Mouse (Mus musculus): ENCODE data around the gene Strbp. TPM values are rescaled to one million over a fixed set of nuclear protein-coding genes. Genes with fewer than 3 reads are reported as not detected.

Strbp gene
- polyA plus RNA-seq, 1 experiment from 2014 or later, result 27.5 TPM

- H3K9ac ChIP-seq (ENCODE audit: low read depth, low read length), result no peak overlapping the region
- no peaks in the 10 kb centered on the region for H3K27me3 ChIP-seq (replicated peaks; ENCODE audit: control insufficient read depth, insufficient read depth, low read length)
- H3K4me1 ChIP-seq (ENCODE audit: control insufficient read depth, insufficient read depth, low read length), result no peaks in the 10 kb centered on the region
- H3K27ac ChIP-seq (ENCODE audit: low read length), result no peak overlapping the region
- H3K4me3 ChIP-seq (ENCODE audit: low read length), result no peak overlapping the region
- no peaks in the 10 kb centered on the region for H3K36me3 ChIP-seq (ENCODE audit: control insufficient read depth, insufficient read depth, low read length)
- no peak overlapping the region for H3K4me2 ChIP-seq (ENCODE audit: low read depth, low read length)
- WGBS, result 90% methylated on average over 1 of the region's 1 CpGs
- H3K9me3 ChIP-seq (ENCODE audit: control insufficient read depth, low read length), result no peaks in the 10 kb centered on the region
- ATAC-seq, result no peak
Measured at GRCm38 (mm10) chr2:37648966-37649365, 54.7 kb downstream of the Strbp start.

- Histone ChIP-seq H3K36me3 (ENCODE audit: control insufficient read depth, insufficient read depth, low read length) (no peaks in the 10 kb centered on the region), H3K4me1 (ENCODE audit: control insufficient read depth, insufficient read depth, low read length) (no peaks in the 10 kb centered on the region), H3K9ac (ENCODE audit: low read depth, low read length) (no peak overlapping the region), H3K27ac (ENCODE audit: low read length) (no peak overlapping the region), H3K4me3 (ENCODE audit: low read length) (no peak overlapping the region), H3K27me3 (replicated peaks; ENCODE audit: control insufficient read depth, insufficient read depth, low read length) (no peaks in the 10 kb centered on the region), H3K9me3 (ENCODE audit: control insufficient read depth, low read length) (no peaks in the 10 kb centered on the region), H3K4me2 (ENCODE audit: low read depth, low read length) (no peak overlapping the region)
- 55% methylated on average over 2 of the region's 2 CpGs for WGBS
- peak; percentile 95 for ATAC-seq
Measured at GRCm38 (mm10) chr2:37623343-37623742, 80.3 kb downstream of the Strbp start.

- Histone ChIP-seq H3K27ac (ENCODE audit: low read length) (no peak overlapping the region), H3K4me2 (ENCODE audit: low read depth, low read length) (no peak overlapping the region), H3K4me1 (ENCODE audit: control insufficient read depth, insufficient read depth, low read length) (no peaks in the 10 kb centered on the region), H3K9me3 (ENCODE audit: control insufficient read depth, low read length) (no peaks in the 10 kb centered on the region), H3K9ac (ENCODE audit: low read depth, low read length) (no peak overlapping the region), H3K4me3 (ENCODE audit: low read length) (no peak overlapping the region), H3K27me3 (replicated peaks; ENCODE audit: control insufficient read depth, insufficient read depth, low read length) (no peaks in the 10 kb centered on the region), H3K36me3 (ENCODE audit: control insufficient read depth, insufficient read depth, low read length) (no peaks in the 10 kb centered on the region)
- 0 out of 2 replicates have a peak, but pooled peaks have one; percentile 46 for ATAC-seq
Measured at GRCm38 (mm10) chr2:37587919-37588318, 115.7 kb downstream of the Strbp start.

- no peaks in the 10 kb centered on the region for H3K9me3 ChIP-seq (ENCODE audit: control insufficient read depth, low read length)
- 82% methylated on average over 2 of the region's 2 CpGs for WGBS
- no peak overlapping the region for H3K27ac ChIP-seq (ENCODE audit: low read length)
- H3K4me2 ChIP-seq (ENCODE audit: low read depth, low read length), result no peak overlapping the region
- no peak overlapping the region for H3K9ac ChIP-seq (ENCODE audit: low read depth, low read length)
- no peak for ATAC-seq
- no peaks in the 10 kb centered on the region for H3K36me3 ChIP-seq (ENCODE audit: control insufficient read depth, insufficient read depth, low read length)
- H3K4me1 ChIP-seq (ENCODE audit: control insufficient read depth, insufficient read depth, low read length), result no peaks in the 10 kb centered on the region
- no peak overlapping the region for H3K4me3 ChIP-seq (ENCODE audit: low read length)
- H3K27me3 ChIP-seq (replicated peaks; ENCODE audit: control insufficient read depth, insufficient read depth, low read length), result no peaks in the 10 kb centered on the region
Measured at GRCm38 (mm10) chr2:37578185-37578584, 125.5 kb downstream of the Strbp start.

GRCm38 (mm10) chr2:37576661-37577060, 127.0 kb downstream of the Strbp start:
- H3K4me1 ChIP-seq (ENCODE audit: control insufficient read depth, insufficient read depth, low read length), result no peaks in the 10 kb centered on the region
- WGBS, result 84% methylated on average over 1 of the region's 1 CpGs
- no peak overlapping the region for H3K4me2 ChIP-seq (ENCODE audit: low read depth, low read length)
- H3K9ac ChIP-seq (ENCODE audit: low read depth, low read length), result no peak overlapping the region
- no peak for ATAC-seq
- H3K9me3 ChIP-seq (ENCODE audit: control insufficient read depth, low read length), result no peaks in the 10 kb centered on the region
- H3K27me3 ChIP-seq (replicated peaks; ENCODE audit: control insufficient read depth, insufficient read depth, low read length), result no peaks in the 10 kb centered on the region
- no peak overlapping the region for H3K4me3 ChIP-seq (ENCODE audit: low read length)
- H3K27ac ChIP-seq (ENCODE audit: low read length), result no peak overlapping the region
- no peaks in the 10 kb centered on the region for H3K36me3 ChIP-seq (ENCODE audit: control insufficient read depth, insufficient read depth, low read length)

GRCm38 (mm10) chr2:37572141-37572540, 131.5 kb downstream of the Strbp start:
- Histone ChIP-seq H3K4me1 (ENCODE audit: control insufficient read depth, insufficient read depth, low read length) (peaks cover 4% of the 10 kb centered on the region; the same call in 1 of the 2 replicates), H3K9me3 (ENCODE audit: control insufficient read depth, low read length) (no peaks in the 10 kb centered on the region), H3K4me3 (ENCODE audit: low read length) (no peak overlapping the region), H3K4me2 (ENCODE audit: low read depth, low read length) (no peak overlapping the region), H3K27ac (ENCODE audit: low read length) (no peak overlapping the region), H3K9ac (ENCODE audit: low read depth, low read length) (no peak overlapping the region), H3K27me3 (replicated peaks; ENCODE audit: control insufficient read depth, insufficient read depth, low read length) (no peaks in the 10 kb centered on the region), H3K36me3 (ENCODE audit: control insufficient read depth, insufficient read depth, low read length) (no peaks in the 10 kb centered on the region)
- 91% methylated on average over 2 of the region's 2 CpGs for WGBS
- ATAC-seq, result no peak

- Histone ChIP-seq H3K36me3 (ENCODE audit: control insufficient read depth, insufficient read depth, low read length) (peaks cover under 1% of the 10 kb centered on the region; the same call in 1 of the 2 replicates), H3K4me2 (ENCODE audit: low read depth, low read length) (no peak overlapping the region), H3K4me3 (ENCODE audit: low read length) (no peak overlapping the region), H3K27ac (ENCODE audit: low read length) (no peak overlapping the region), H3K4me1 (ENCODE audit: control insufficient read depth, insufficient read depth, low read length) (peaks cover 4% of the 10 kb centered on the region; the same call in 1 of the 2 replicates), H3K9ac (ENCODE audit: low read depth, low read length) (no peak overlapping the region), H3K27me3 (replicated peaks; ENCODE audit: control insufficient read depth, insufficient read depth, low read length) (no peaks in the 10 kb centered on the region), H3K9me3 (ENCODE audit: control insufficient read depth, low read length) (no peaks in the 10 kb centered on the region)
- 60% methylated on average over 2 of the region's 2 CpGs for WGBS
- 0 out of 2 replicates have a peak, but pooled peaks have one; percentile 38 for ATAC-seq
Measured at GRCm38 (mm10) chr2:37570703-37571102, 133.0 kb downstream of the Strbp start.

- WGBS, result 55% methylated on average over 5 of the region's 5 CpGs
- Histone ChIP-seq H3K27ac (ENCODE audit: low read length) (no peak overlapping the region), H3K36me3 (ENCODE audit: control insufficient read depth, insufficient read depth, low read length) (peaks cover 5% of the 10 kb centered on the region; the same call in 1 of the 2 replicates), H3K9ac (ENCODE audit: low read depth, low read length) (no peak overlapping the region), H3K4me3 (ENCODE audit: low read length) (no peak overlapping the region), H3K4me1 (ENCODE audit: control insufficient read depth, insufficient read depth, low read length) (peaks cover 4% of the 10 kb centered on the region; the same call in 1 of the 2 replicates), H3K27me3 (replicated peaks; ENCODE audit: control insufficient read depth, insufficient read depth, low read length) (no peaks in the 10 kb centered on the region), H3K4me2 (ENCODE audit: low read depth, low read length) (no peak overlapping the region), H3K9me3 (ENCODE audit: control insufficient read depth, low read length) (no peaks in the 10 kb centered on the region)
- peak; percentile 82 for ATAC-seq
Measured at GRCm38 (mm10) chr2:37569888-37570287, 133.8 kb downstream of the Strbp start.

GRCm38 (mm10) chr2:37566035-37566434, 137.6 kb downstream of the Strbp start:
- Histone ChIP-seq H3K4me3 (ENCODE audit: low read length) (no peak overlapping the region), H3K4me1 (ENCODE audit: control insufficient read depth, insufficient read depth, low read length) (peaks cover 4% of the 10 kb centered on the region; the same call in 1 of the 2 replicates), H3K4me2 (ENCODE audit: low read depth, low read length) (no peak overlapping the region), H3K27me3 (replicated peaks; ENCODE audit: control insufficient read depth, insufficient read depth, low read length) (no peaks in the 10 kb centered on the region), H3K27ac (ENCODE audit: low read length) (no peak overlapping the region), H3K9me3 (ENCODE audit: control insufficient read depth, low read length) (no peaks in the 10 kb centered on the region), H3K36me3 (ENCODE audit: control insufficient read depth, insufficient read depth, low read length) (peaks cover 22% of the 10 kb centered on the region), H3K9ac (ENCODE audit: low read depth, low read length) (no peak overlapping the region)
- 46% methylated on average over 1 of the region's 1 CpGs for WGBS
- ATAC-seq, result no peak

- Histone ChIP-seq H3K9ac (ENCODE audit: low read depth, low read length) (no peak overlapping the region), H3K9me3 (ENCODE audit: control insufficient read depth, low read length) (no peaks in the 10 kb centered on the region), H3K27me3 (replicated peaks; ENCODE audit: control insufficient read depth, insufficient read depth, low read length) (no peaks in the 10 kb centered on the region), H3K36me3 (ENCODE audit: control insufficient read depth, insufficient read depth, low read length) (peaks cover 25% of the 10 kb centered on the region), H3K4me1 (ENCODE audit: control insufficient read depth, insufficient read depth, low read length) (peaks cover 4% of the 10 kb centered on the region; the same call in 1 of the 2 replicates), H3K27ac (ENCODE audit: low read length) (no peak overlapping the region), H3K4me3 (ENCODE audit: low read length) (no peak overlapping the region), H3K4me2 (ENCODE audit: low read depth, low read length) (no peak overlapping the region)
- 0 out of 2 replicates have a peak, but pooled peaks have one; percentile 7 for ATAC-seq
- WGBS, result 53% methylated on average over 2 of the region's 2 CpGs
Measured at GRCm38 (mm10) chr2:37565579-37565978, 138.1 kb downstream of the Strbp start.
